Mouse (Mus musculus) olfactory bulb, adult 2 months (tissue): ENCODE measurements at regions not wholly inside any gene's neighbourhood (a gene's known extent, or its start where the extent isn't known, plus 50 kb on each side); places are given as distances from the start of the nearest gene placed in this dataset.

Experiments used
- CTCF ChIP-seq: fragments of 200-500 bp; IDR thresholded peaks from 2 replicates; pipeline ENCODE4 v1.5.1; 2012; ENCODE audit warnings: low read depth, mild to moderate bottlenecking, low read length, moderate library complexity; ENCODE audit not compliant: insufficient read depth
- POLR2A ChIP-seq: fragments of 200-500 bp; IDR thresholded peaks from 2 replicates; pipeline ENCODE4 v1.6.1; 2012; ENCODE audit warnings: mild to moderate bottlenecking, low read depth, low read length, moderate library complexity; ENCODE audit not compliant: insufficient read depth

GRCm38 (mm10) chr8:109151711-109152110 lies 342.1 kb upstream of the Pmfbp1 start:
- no peak for TF ChIP-seq POLR2A
- TF ChIP-seq CTCF = no peak
